Mouse (Mus musculus) E14TG2a.4 (cell line): ENCODE measurements at regions not wholly inside any gene's neighbourhood (a gene's known extent, or its start where the extent isn't known, plus 50 kb on each side); places are given as distances from the start of the nearest gene placed in this dataset.

Experiments
- H3K27me3 ChIP-seq: 2 replicates; pipeline ENCODE4 v1.6.1; 2014; ENCODE audit warnings: low read length, control low read depth; ENCODE audit not compliant: insufficient read depth
- H3K36me3 ChIP-seq: 2 replicates; pipeline ENCODE4 v1.6.1; 2014; ENCODE audit warnings: low read length, control low read depth; ENCODE audit not compliant: insufficient read depth
- H3K4me1 ChIP-seq: replicated peaks from 2 replicates; pipeline ENCODE4 v1.6.1; 2014; ENCODE audit warnings: low read depth, low read length, control low read depth
- H3K4me3 ChIP-seq: replicated peaks from 2 replicates; pipeline ENCODE4 v1.5.1; 2014; ENCODE audit warnings: mild to moderate bottlenecking, low read length
- H3K9me3 ChIP-seq: 2 replicates; pipeline ENCODE4 v1.6.1; 2014; ENCODE audit warnings: low read length, control low read depth
- CTCF ChIP-seq: conservative IDR thresholded peaks from 2 replicates; pipeline ENCODE4 v1.5.1; 2014; ENCODE audit warnings: low read length
- NANOG ChIP-seq: IDR thresholded peaks from 2 replicates; pipeline ENCODE4 v1.6.1; 2014; ENCODE audit warnings: borderline replicate concordance, low read length, mixed read lengths
- POU5F1 ChIP-seq: IDR thresholded peaks from 2 replicates; pipeline ENCODE4 v1.6.1; 2014; ENCODE audit warnings: low read length, borderline replicate concordance

GRCm38 (mm10) chr3:57976640-57977229 lies 128.9 kb upstream of the Pfn2 start:
- TF ChIP-seq CTCF (no peak), POU5F1 (no peak), NANOG (no peak)
- Histone ChIP-seq H3K36me3 (no peaks in the 10 kb centered on the region), H3K27me3 (no peaks in the 10 kb centered on the region), H3K4me1 (no peaks in the 10 kb centered on the region), H3K4me3 (no peak overlapping the region), H3K9me3 (no peaks in the 10 kb centered on the region)

- Histone ChIP-seq H3K36me3 (no peaks in the 10 kb centered on the region), H3K27me3 (no peaks in the 10 kb centered on the region), H3K4me3 (no peak overlapping the region), H3K9me3 (no peaks in the 10 kb centered on the region), H3K4me1 (no peaks in the 10 kb centered on the region)
- TF ChIP-seq CTCF = no peak
- TF ChIP-seq POU5F1 = no peak
- no peak for TF ChIP-seq NANOG
These were observed 140.3 kb upstream of the Pfn2 start for GRCm38 (mm10) chr3:57988175-57988574.

DNA sequence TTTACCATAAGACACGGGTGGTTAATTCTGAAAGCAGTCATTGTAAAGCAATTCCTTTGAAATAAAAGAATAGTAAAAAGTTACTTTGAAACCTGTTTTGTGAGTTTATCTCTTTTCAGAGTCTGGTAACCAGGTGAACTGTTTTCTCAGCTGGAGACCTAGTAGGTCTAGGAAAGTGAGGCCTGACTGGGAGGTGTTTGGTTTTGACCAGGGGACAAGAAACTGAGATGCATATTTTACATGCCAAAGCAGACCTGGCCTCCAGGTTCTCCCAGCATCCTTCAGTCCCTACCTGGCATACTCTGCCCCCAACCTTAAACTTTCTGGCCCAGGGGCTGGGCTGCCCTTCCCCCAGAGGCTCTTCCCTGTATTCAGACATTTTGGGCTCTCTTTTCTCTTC lies 142.9 kb upstream of the Pfn2 start:
- TF ChIP-seq NANOG (no peak), CTCF (no peak), POU5F1 (no peak)
- H3K9me3 ChIP-seq = peaks cover 3% of the 10 kb centered on the region; the same call in 1 of the 2 replicates
- no peaks in the 10 kb centered on the region for H3K4me1 ChIP-seq
- H3K36me3 ChIP-seq = no peaks in the 10 kb centered on the region
- H3K4me3 ChIP-seq = no peak overlapping the region
- H3K27me3 ChIP-seq = no peaks in the 10 kb centered on the region

GRCm38 (mm10) chr3:57998121-57999102 lies 150.5 kb upstream of the Pfn2 start:
- no peaks in the 10 kb centered on the region for H3K4me1 ChIP-seq
- TF ChIP-seq POU5F1 = no peak
- no peak for TF ChIP-seq CTCF
- no peak for TF ChIP-seq NANOG
- H3K36me3 ChIP-seq = no peaks in the 10 kb centered on the region
- no peak overlapping the region for H3K4me3 ChIP-seq
- H3K27me3 ChIP-seq = no peaks in the 10 kb centered on the region
- peaks cover 3% of the 10 kb centered on the region; the same call in 1 of the 2 replicates for H3K9me3 ChIP-seq

- Histone ChIP-seq H3K36me3 (no peaks in the 10 kb centered on the region), H3K9me3 (no peaks in the 10 kb centered on the region), H3K4me3 (no peak overlapping the region), H3K4me1 (no peaks in the 10 kb centered on the region), H3K27me3 (no peaks in the 10 kb centered on the region)
- TF ChIP-seq POU5F1 = no peak
- no peak for TF ChIP-seq NANOG
- TF ChIP-seq CTCF = no peak
These were observed 155.1 kb upstream of the Pfn2 start for GRCm38 (mm10) chr3:58002792-58003574.

GRCm38 (mm10) chr3:58024750-58025392 lies 177.0 kb upstream of the Pfn2 start:
- no peaks in the 10 kb centered on the region for H3K36me3 ChIP-seq

DNA sequence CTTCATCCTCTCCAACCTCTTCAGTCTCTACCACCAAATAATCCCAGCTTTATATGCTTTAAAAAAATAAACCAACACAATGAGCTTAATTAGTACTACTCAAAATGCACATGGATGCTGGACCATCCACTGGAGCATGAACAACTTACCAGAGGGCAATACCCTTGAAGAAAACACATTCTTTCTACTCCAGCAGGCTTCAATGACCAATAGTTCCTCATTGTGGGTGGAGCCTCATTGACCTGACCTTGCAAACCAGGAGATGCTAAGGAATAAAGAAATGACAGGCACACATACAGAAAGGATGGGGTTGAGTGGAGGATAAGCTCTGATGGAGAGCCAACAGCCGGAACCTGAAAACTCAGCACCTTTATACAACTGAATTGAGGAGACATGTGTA lies 201.7 kb upstream of the Pfn2 start:
- Histone ChIP-seq H3K4me3 (no peak overlapping the region), H3K36me3 (no peaks in the 10 kb centered on the region), H3K9me3 (no peaks in the 10 kb centered on the region), H3K4me1 (no peaks in the 10 kb centered on the region), H3K27me3 (no peaks in the 10 kb centered on the region)
- TF ChIP-seq NANOG (no peak), CTCF (no peak), POU5F1 (no peak)

More at GRCm38 (mm10) chr3:58024750-58025392, 177.0 kb upstream of the Pfn2 start:
- TF ChIP-seq CTCF (no peak), POU5F1 (no peak), NANOG (no peak)
- H3K4me1 ChIP-seq = no peaks in the 10 kb centered on the region
- H3K4me3 ChIP-seq = no peak overlapping the region
- H3K9me3 ChIP-seq = no peaks in the 10 kb centered on the region
- H3K27me3 ChIP-seq = no peaks in the 10 kb centered on the region

DNA sequence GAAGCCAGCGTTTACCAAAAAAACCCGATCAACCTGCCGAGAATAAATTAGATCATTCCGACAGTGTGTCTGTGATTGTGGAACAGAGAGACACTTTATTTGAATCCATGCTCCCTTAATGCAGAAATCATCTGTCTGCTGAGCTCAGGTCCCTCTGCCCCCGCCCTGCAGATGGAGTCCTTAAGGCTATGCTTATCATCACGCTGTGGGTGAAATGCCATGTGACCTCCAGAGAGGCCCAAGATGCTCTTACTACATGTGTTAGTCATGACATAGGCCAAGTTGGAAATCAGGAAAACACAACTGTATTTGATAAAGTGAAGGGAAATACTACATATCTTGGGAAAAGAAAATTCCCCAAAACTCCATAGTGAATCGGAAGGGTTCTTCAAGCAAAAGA lies 206.8 kb upstream of the Pfn2 start:
- no peak for TF ChIP-seq POU5F1
- no peak for TF ChIP-seq NANOG
- no peak for TF ChIP-seq CTCF
- no peaks in the 10 kb centered on the region for H3K36me3 ChIP-seq
- H3K4me1 ChIP-seq = peaks cover 10% of the 10 kb centered on the region
- H3K4me3 ChIP-seq = no peak overlapping the region
- no peaks in the 10 kb centered on the region for H3K27me3 ChIP-seq
- no peaks in the 10 kb centered on the region for H3K9me3 ChIP-seq
